Mouse (Mus musculus): ENCODE data around the gene Ccdc88c.
"Not testable (repeated sequence)": the region's sequence is repeated elsewhere in the genome, so short reads cannot be mapped to it uniquely, and the experiment has no call there.

Ccdc88c gene

DNA sequence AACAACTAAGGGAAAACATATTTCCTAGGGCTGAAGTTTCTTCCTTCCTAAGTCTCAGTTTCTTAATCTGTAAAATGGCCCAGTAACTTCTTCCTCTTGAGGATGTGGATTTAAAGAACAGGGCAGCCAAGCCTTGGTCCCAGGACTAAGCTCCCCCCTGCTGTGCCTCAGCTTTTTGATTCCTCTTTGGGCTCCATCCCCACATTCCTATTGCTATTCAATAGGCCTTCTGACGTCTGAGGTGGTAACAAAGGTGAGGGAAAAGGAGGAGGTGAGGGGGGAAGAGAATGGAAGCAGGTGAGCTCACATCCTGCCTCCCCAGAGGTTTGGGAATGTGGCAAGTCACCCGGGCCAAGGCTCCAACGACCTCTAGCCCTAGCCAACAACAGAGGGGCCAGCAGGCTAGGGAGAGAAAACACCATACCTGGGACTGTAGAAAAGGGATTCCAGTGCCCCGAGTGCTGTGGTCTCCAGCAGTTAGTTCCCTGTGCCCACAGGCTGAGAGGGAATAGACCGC is 12.4 kb downstream of the Ccdc88c start:
- DNase-seq: no peak

DNA sequence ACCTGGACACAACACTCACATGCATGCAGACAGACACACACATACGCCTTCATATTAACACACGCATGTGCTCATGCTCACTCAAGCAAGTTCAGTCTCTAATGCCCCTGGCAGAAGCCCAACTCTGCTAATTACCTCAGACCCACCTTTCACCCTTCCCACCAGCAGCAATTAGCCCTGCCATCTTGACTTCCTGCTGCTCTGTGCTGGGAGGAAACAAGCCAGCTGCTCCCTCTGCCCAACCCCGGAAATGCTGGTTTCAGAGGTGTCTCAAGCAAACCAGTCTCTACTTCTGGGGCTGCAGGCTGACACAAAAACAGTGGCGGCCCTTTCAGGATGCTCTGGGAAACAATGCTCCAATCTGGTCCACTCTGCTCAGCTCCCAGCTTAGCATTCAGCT is 12.9 kb downstream of the Ccdc88c start:
- peak; percentile 67 to 73 for DNase-seq

DNA sequence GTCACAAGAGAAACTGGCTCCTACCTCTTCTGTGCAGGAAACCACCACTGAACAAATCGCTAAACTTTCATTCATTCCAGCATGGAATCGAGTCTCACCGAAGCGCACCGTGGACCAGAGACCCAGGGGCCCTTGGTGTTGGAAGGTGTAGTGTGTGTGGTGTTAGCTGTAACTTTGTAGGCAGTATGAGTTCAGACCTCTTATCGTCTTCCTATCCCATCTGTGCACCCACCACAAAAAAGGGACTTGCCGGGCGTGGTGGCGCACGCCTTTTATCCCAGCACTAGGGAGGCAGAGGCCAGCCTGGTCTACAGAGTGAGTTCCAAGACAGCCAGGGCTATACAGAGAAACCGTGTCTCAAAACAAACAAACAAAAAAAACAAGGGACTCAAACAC is 13.7 kb downstream of the Ccdc88c start:
- no peak for DNase-seq

DNA sequence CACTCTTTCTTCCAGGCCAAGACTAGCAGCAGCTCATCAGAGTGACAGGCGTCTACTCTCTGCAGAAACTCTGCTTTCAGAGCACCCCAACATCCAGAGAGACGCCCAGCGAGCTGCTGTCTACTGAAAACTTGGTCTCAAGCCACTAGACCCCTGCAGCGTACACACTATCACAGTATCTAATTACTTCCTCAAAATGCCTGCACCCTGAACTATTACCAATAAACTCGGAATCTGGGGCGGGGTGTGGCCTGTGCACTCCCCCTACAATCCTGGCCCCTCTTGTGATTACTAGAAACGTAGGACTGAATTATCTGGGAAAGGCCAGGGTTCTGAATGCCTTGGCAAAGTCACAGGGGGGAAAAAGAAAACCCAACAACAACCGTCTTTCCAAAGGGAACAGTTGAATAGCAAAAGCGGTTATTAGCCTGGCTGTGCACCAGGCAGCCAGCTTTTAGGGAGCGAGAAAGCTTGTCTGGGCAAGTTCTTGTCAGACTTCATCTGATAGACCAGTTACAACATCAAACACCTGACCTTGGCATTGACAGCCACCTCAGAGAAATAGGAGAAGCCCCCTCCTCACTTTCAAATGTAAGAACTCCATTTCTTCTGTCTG is 14.2 kb downstream of the Ccdc88c start:
- no peak for DNase-seq

DNA sequence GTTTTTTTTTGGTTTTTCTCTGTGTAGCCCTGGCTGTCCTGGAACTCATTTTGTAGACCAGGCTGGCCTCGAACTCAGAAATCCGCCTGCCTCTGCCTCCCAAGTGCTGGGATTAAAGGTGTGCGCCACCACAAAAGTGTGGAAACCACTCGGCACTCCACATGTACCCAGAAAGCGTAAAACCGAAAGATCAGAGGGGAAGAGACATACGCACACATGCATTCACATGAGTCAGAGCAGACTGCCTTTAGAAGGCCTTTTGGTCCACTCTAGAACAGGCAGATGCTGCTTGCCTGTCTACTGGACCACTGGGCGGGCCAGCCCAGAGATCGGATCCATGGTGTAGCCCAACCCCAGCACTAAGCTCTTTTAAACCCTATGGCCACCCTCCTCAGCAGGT is 15.2 kb downstream of the Ccdc88c start:
- not testable (repeated sequence) for DNase-seq

DNA sequence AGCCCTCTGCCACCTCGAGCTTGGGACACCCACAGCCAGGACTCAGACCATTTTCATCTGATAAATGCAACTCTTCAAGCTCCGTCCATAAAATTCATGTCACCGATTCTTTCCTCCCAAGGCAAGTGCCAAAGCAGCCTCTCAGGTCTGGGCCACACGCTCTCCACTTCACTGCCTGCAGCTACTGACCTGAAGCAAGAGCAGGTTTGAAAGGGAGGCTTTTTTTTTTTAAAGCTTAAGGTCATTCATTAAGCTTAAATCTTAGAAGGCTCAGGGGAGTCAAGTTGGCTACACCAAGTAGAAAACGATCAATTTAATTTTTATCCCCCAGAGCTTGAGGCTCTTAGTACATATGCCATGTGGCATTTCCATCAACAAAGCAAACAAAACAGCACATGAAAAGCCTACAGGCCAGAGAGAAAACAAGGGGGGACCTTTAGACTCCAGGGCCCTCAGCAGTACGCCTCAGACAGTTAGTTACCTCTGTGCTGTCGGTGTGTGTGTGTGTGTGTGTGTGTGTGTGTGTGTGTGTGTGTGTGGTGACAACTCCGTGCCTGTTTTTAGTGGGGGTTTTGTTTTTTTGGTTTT is 15.7 kb downstream of the Ccdc88c start:
- no peak for DNase-seq

DNA sequence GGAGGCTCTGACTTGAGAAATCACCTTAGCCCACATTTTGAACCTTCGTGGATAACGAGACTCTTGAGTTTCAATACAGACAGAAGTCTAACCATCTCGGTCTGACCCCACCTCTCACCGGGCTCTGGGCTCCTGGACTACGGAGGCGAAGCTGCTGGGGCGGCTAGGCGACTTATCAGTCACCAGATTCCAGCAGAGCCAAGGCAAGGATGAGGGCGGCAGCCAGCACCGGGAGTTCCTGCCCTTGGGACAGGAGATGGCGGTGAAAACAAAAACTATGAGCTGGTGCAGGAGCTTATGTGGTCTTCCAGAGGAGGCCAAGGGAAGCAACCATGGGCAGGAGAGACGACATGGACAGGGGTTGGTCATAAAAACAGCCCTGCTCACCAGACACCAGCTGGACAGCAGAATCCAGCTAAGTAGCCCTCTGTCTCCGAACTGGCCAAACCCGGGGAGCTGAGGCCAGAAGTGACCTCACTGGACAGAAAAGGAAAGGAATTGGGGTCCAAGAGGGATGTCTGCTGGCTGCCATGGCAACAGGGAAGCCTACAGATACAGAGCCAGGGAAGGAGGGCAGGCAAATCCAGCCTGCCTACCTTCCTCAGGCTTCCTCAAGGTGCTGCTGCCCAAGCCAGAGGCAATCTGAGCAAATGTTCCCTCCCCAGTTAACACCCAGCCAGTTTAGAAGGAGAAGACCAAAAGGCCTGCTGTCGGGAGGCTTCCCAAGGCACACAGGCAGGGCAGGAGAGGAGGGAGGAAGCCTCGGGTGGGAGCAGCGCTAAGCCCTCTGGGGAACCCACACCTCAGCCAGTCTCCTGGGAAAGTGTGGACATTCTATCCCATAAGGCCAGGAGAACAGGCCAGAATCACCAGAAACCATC is 16.4 kb downstream of the Ccdc88c start:
- no peak for DNase-seq

DNA sequence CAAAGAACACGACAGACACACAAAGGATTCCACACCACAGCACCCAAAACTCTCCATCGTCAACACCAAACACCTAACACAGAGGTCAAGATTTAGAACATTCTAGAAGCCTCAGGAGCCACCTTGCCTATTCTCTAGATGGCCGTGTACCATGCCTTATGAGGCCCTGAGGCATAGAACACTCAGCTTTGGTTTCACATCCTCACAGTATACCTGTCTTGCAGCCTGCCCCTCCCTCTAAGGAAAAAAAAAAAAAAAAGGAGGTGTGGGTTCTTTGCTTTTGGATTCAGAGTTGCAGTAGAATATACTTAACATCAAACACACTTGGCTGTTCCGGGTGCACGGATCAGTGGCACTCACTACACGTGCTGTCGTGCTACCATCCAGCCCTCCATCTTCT is 17.8 kb downstream of the Ccdc88c start:
- DNase-seq: no peak

DNA sequence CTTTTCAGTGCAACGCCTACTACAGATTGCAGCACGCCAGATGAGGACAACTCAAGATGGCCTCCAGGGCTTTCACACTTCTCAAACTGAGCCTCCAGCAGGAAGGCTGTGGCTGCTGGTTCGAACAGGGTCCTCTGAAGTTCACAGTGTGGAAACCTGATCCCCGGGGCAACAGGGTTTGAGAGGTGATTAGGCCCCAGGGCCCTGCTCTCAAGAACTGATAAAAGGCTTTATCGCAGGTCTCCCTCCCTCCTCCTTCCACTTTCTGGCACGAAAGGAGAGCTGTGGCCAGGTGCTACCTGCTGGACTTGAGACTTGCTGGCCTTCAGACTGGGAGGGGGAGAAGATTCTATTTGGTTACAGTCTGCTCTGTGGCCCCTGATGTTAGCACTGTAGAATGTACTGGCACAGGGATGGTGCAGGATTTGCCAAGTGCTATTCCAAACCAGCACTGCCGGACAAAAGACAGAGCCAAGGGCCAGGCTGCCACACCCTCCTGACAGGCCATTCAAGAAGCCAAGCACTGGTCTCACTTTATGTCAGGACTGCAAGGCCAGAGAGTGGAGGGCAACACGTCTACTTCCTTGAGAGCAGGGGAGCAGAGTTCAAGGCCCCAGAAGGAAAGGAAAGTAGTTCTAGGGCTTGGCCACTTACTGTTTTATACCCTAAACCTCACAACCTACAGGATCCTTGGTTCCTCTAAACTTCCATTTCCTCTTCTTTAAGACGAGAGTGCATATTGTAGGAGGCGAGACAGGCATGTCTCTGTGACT is 18.5 kb downstream of the Ccdc88c start:
- no peak for DNase-seq

DNA sequence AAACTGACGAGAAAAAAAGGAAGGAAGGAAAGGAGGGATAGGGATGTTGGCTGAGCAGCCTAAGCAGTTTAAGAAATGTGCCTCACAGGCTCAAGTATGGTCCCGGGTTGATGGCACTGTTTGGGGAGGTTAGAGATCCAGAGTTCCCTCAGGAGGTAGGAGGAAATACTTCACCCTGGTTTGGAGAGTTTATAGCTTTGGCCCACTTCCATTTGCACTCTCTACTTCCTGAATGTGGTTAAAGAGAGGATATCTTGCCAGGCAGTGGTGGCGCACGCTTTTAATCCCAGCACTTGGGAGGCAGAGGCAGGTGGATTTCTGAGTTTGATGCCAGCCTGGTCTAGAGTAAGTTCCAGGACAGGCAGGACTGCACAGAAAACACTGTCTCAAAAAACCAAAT is 19.6 kb downstream of the Ccdc88c start:
- no peak for DNase-seq

DNA sequence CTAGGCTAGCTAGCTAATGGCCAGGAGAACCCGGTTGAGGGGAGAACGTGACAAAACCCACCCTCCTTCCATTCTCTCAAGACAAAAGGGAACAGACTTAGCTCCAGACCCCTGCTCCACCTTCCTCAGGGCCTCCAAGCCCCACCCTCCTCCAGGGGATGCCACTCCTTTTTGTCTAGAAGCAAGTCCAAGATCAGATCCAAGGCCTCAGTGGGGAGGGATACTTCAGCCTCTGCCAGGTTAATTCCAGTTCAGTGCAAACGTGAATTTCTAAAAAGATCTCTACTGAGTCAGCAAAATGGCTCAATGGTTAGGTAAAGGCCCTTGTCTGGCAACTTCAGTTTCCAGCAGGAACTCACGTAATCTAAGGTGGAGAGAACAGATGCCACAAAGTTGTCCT is 20.2 kb downstream of the Ccdc88c start:
- no peak for DNase-seq

DNA sequence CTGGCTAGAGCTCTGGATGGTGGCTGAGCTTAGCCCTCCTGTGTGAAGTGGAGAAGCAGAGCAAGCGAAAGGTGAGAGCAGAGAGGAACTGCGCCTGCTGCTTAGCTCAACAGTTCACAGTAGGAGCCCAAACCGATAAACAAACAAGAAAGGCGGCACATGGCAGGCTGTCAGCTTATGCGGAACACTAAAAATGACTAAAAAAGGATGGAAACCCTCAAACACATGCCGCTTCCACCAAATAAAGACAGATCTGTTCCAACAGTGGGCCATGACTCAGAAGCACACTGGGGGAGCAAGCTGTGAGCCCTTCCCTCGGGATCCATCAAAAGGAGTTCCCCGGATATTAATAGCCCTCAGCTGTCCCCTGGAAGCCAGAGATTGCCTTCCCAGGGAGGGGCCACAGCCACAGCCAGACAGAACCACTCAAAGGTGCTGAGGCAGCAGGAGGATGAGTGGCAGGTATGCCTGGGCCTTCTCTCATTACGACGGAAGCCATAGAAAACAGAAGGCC is 20.8 kb downstream of the Ccdc88c start:
- no peak for DNase-seq

DNA sequence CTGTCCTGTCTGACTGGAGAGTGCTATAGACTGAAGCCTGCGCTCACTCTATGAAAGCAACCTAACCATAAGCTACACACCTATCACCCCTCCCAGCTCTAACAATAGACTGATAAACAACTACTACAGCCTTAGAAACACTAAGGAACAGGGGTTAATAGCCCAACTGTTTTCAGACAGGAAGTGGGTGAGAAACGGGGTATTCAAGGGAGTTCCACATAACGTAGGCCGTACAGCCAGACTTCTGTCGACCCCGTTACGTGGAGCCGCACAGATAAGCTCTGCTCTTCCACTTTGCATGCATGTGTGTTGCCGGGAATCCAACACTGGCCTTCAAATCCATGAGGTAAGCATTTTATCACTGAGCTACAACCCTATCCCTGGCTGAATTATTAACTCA is 21.4 kb downstream of the Ccdc88c start:
- no peak for DNase-seq

DNA sequence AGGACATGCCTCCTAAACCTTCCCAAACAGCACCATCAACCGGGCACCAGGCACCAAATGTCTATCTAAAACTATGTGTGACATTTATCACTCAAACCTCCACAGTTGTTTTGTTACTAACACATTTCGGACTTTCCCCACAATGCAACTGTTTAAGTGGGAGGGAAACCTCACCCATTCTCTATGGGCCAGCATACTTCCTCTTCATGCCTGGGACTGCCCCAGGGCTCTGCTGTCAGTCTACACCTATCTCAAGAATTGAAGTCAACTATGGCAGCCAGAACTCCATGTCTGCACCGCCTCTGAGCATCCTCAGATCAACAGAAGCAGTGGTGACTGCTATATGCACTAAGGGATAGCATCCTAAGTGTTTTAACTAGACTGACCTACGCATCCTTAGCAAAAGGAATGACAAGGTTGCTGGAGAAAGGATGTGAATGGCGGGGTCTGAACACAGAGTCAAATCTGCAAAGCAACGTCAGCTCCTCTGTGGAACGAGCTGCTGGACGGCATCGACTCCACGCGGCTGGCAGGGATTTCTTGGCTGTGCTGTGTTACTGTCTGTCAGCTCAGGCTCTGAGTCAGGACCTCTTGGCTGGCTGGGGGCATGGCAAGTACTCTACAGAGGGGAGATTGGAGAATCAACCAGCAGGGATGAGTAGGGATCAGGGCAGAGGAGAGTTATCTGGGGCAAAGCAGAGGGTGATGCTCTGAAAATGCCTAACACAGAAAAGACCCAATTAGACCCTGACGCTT is 23.0 kb downstream of the Ccdc88c start:
- DNase-seq: no peak

DNA sequence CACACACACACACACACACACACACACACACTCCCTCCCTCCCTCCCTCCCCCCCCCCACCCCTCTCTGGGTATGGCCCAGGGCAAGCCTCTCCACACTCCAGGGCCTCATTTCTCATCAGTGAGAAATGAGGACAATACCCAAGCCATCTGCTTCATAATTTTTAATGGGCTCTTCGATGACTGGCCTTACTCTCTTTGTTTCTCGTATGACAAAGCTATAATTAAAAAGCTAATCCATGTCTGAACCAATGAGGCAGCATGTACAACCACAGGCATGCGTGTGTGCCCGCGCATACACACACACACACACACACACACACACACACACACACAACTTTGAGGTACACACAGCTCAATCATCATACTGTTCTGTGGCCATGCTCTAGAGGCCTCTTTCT is 23.9 kb downstream of the Ccdc88c start:
- no peak for DNase-seq

DNA sequence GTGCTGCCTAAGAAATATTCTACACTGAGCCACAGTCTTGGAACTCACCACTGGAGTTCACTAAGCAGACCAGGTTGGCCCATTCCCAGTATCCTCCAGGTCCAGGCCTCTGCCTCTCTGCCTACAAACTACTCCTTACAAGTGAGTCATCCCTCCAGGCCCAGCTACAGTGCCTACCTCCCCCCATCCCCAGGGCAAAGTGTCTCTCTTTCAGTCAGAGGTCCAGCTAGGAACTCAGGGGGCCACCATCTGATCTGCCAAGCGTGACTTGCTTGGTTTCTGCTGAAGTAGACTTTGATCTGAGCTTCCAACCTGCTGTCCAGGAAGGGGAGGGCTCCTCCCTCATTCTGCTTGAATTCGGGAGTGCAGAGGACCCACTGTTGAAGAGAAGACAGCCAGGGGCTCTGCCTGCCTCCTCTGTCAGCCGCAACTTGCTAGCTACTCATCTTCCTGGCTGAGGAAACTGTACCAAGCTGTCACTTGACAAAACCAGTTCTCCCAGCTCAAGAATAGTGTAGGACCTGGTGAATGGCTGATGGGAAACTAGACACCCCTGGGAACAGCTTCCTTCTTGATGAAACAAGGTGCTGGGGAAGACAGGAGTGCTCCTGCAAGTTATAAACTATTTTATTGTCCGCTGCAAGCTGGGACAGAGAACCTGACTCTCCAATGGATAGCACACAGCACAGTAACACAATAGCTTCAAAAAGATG is 25.9 kb downstream of the Ccdc88c start:
- no peak for DNase-seq

DNA sequence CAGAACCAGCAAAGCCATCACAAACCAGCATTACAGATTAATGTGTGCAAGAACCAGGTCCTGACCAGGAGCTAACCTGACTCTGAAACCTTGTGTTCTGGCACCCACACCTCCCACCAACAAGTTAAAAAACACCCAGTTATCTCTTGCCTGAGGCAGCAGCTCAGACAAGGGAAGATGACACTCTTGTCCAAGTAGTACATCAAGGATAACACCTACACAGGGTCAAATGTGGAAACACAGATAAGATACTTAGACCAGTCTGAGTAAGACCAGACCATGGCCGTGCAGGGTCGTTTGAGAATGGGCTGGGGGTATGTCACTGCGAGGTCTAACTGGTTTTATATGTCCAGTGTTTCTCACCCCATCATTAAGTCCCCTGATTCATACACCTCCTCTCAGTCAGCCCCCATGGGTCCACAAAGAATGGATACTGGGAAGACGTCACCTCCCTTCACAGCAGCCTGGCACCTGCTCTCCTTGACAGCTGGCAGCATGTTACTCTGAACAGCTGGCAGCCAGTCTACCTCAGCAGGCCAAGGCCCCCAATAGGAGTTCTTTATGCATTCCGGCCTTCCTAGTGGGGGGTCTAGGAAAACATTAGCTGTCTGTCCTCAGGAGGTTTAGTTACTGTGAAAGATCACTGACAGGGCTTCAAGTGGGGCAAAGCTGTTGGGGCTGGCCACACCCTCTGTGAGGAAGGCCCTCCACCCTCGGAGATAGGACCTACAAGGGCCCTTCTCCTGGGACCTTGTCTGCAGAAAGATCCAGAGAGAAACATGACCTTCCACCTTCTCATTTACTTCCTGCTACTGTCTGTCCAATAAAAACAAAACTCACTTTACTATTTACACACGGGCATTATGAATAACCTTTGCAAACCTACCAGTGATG is 29.5 kb downstream of the Ccdc88c start:
- no peak for DNase-seq

DNA sequence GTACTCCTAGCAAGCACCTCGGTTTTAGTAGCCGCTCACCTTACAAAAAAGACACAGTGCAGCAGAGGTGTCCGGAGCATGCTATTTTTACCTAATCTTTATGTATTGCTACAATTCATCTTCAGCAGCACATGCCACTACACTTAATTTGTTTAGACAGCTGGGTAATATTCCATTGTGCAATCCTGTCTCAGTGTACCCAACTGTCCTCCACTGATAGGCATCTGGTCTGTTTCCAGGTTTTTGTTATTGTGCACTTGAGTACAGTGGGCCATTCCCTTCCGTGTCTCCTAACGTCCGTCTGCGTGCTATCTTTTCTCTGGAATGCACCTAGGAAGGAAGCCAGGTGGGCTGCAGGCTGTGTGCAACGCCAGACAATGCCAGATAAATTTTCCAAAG is 30.3 kb downstream of the Ccdc88c start:
- no peak for DNase-seq

DNA sequence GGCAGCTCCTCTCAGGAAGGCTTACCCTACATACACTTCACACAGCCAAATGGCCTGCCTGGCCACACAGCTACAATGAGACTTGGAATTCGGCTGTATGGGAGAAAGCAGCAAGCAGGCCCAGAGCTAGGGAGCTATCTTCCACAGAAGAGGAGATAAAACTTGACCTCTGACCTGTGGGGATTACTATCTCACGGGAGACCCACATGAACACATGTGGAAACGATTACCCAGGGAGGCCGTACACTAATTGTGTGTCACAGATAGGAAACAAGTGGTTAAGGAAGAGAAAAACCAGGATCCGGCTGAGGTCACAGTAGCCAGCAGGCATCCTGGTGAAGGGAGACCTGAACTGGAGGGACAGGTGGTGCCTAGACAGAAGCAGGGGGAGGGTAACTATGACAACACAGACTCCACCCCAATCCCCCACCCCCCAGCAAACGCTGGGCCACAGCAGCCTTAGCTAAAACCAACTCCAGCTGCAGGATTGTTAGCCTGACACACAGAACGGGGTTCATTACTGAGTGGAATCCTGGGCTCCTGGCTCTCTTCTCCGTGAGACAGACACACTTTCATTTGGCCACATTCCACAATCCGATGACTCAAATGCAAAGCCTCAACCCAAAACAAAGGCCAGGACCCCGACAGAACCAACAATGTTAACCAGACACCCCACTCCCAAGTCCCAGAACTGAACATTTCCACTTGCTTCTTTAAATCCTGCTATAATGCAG is 30.9 kb downstream of the Ccdc88c start:
- no peak for DNase-seq

Data from lung, postnatal 4 days (tissue).